Mouse (Mus musculus): ENCODE measurements at regions not wholly inside any gene's neighbourhood (a gene's known extent, or its start where the extent isn't known, plus 50 kb on each side); places are given as distances from the start of the nearest gene placed in this dataset.

- peak; percentile 50 for DNase-seq (ENCODE audit: low spot score)
Observed at GRCm38 (mm10) chr4:137100756-137101155, 52.2 kb upstream of the Zbtb40 start.
